Mouse (Mus musculus): ENCODE measurements at regions not wholly inside any gene's neighbourhood (a gene's known extent, or its start where the extent isn't known, plus 50 kb on each side); places are given as distances from the start of the nearest gene placed in this dataset.

DNA sequence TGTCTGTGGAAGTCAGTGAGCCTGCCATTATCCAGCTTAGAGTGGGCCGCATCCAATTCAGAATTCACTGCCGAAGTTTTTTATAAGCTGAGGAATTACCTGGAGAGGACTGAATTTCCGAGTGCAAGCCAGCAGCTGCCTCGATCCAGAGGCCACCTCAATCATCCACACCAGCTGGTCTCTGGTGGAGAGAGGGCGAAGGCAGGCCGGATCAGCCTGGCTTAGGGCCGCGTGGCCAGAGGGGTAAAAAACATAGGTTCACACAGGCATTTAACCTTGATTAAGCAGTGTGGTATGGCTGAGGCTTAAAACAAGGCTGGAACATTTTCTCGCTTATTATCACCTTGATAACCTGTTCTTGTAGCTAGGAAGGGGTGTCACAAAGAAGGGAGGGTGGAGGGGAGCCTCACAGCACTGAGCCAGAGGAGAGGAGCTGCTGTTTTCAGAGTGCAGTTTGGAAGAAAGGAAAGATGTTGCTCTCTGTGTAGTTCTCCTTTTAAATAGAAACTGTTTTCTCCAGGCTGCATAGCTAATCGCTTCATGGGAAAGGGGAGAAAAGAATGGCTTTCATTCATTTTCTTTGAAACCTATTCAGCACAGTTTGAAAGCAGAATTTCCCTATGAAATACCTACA lies 135.1 kb upstream of the Noct start:
- DNase-seq (ENCODE audit: low spot score), result no peak

DNA sequence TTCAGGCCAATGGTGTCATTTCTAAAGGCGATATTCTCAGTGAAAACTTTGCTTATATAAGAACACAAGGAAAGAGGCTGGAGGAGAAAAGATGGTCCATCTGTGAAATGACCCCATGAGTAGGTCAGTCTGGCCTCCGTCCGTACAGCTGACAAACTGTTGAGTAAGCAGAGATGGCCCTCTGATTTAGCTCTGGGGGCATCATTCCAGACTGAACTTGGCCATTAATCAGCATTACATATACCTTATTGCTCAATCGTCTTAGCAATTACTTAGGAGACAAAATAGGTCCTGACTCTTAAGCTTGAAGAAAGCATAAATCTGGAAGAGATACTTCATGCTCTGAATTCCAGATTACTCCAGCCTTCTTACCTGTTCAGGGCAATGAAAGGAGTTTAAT lies 132.8 kb upstream of the Noct start:
- no peak for DNase-seq (ENCODE audit: low spot score)

- no peak for DNase-seq (ENCODE audit: low spot score)
Measured at GRCm38 (mm10) chr3:51092079-51093028, 131.9 kb upstream of the Noct start.

DNA sequence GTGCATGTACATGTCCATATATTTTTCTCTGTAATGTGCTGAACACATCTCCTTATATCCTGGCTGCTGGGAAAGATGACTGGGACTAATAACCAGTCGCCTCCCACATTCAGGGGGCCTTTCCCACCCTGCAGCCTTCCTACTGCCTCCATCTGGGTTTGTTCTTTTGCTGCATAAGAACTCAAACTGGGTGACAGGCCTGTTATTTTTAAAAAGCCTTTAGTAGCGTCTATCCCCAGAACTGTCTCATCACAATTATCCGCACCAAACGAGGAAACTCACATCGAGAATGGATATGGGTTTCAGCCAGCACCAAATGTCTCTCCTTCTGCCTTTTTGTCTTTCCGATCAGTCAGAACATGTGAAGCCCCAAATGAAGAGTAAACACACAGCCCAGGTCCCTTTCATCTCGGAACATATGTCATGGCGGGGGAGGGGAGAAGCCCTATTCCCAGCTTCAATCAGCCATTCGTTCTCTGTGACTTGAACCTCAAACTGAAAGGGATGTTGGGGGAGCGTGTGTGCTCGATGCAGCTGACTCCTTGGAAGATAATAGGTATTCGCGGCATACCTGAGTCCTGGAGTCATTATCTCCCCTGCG lies 128.3 kb upstream of the Noct start:
- DNase-seq (ENCODE audit: low spot score), result peak; percentile 83

- DNase-seq (ENCODE audit: low spot score), result no peak
Measured at GRCm38 (mm10) chr3:51096545-51096944, 127.7 kb upstream of the Noct start.

DNA sequence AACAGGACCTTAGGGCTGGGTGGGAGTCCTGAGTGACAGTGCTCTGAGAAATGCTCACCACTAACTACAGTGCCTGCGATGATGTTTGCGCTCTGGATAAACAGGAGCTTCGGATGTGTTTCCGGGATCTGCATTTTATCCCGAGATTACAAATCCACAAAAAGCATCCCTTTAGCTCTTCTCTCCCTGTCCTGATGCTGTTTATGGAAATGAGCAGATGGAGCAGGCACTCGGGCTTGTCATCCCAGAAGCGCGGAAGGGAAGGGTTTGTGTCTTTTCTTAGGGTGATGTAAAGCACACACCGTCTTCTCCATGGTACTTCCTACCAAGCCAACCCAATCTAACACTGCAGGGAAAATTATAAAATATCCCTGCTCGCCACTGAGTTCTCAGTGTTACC lies 126.9 kb upstream of the Noct start:
- DNase-seq (ENCODE audit: low spot score), result no peak

DNA sequence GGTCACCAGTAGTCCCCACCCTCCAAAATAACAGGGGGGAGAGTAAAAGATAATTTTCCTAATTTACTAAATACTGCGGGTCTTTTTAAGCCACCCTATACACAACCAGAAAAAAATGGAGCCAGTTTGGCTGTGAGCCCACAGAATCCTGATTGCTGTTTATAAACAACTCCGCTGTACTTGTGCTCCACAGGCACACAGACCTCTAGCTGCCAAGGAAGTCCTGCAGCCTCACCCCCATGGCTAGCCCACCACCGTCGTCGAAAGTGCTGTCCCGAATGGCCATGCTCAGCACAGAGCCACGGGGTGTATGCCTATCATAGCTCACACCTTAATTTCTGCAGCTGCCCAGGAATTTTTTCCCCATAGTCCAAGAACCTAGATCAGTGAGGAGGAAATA lies 124.3 kb upstream of the Noct start:
- no peak for DNase-seq (ENCODE audit: low spot score)

DNA sequence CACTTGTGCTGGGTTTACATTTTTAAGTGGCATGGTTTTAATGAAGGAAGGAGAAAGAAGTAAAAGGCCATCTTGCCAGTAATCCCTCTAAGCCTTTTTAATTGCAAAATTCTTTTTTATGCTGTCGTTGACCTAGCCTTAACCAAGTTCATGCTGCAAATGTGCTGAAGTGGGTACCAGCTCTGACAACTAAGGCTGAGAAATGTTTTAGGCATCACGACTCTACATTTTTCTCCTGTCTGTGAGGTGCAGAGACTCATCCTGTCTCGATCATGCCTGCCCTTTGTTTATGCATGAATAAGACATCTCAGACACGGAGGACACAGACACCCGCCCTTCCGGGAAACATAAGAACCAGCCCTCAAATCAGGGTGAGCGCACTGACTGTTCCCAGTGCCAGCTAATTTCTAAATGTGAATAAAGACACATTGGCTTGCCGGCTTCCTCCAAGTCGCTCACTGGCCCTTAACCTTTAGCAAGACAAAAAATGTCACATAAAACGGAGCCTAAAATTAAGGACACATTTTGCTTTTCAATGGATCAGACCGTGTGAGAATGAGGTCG lies 115.5 kb upstream of the Noct start:
- no peak for DNase-seq (ENCODE audit: low spot score)

GRCm38 (mm10) chr3:51111241-51111640 lies 113.0 kb upstream of the Noct start:
- DNase-seq (ENCODE audit: low spot score), result no peak

DNA sequence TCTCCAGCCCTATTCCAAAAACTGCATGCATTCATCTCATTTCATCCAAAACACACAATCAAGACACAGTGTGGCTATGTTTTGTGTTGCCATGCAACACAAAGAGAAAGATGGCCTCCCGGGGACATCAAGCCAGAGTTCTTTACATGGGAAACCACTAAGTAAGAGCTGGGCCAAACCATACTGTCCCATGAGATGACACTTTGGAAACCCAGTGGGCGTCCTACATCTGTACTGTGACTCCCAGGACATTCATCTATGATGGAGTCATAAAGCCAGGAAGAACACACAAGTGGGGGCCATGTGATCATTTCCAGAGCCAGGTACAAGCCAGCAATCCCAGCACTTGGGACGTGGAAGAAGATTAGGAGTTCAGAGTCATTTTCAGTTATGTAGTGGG lies 111.9 kb upstream of the Noct start:
- DNase-seq (ENCODE audit: low spot score), result no peak

DNA sequence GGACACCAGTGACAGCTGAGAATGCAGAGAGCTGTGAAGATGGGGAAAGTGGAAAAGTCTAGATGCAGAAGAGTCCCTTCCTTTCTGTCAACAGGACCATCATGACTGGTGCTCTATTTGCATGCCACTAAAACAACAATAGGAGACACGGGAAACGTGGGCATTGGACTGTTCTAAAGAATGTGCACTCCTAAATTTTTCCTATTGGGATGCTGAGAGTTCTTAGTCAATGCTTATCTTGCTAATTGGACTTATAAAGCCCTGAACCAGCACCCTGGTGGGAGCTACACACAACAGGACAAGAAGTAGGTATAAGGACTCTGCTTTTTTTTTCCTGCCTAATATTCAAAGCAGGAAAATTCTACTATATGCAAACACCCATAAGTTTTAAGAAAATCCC lies 108.3 kb upstream of the Noct start:
- no peak for DNase-seq (ENCODE audit: low spot score)

DNA sequence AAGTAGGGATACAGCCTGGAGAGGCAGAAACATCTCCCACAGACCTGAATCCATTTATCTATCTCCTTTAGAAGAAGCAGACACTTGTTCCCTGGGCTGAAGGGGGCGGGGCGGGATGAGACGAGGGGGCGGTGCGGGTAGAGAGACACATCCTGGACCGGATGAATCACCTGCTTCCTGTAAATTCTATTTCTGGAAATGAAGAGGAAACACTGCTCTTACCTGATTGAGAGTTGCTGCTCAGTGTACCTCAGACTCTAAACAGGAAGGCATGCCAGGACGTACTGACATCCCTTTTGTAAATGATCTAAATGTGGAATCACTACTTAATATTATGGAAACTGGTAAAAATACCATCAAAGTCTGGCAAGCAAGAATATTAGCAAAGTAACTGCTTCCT lies 105.5 kb upstream of the Noct start:
- DNase-seq (ENCODE audit: low spot score), result no peak

GRCm38 (mm10) chr3:51120522-51120921 lies 103.7 kb upstream of the Noct start:
- DNase-seq (ENCODE audit: low spot score), result no peak

DNA sequence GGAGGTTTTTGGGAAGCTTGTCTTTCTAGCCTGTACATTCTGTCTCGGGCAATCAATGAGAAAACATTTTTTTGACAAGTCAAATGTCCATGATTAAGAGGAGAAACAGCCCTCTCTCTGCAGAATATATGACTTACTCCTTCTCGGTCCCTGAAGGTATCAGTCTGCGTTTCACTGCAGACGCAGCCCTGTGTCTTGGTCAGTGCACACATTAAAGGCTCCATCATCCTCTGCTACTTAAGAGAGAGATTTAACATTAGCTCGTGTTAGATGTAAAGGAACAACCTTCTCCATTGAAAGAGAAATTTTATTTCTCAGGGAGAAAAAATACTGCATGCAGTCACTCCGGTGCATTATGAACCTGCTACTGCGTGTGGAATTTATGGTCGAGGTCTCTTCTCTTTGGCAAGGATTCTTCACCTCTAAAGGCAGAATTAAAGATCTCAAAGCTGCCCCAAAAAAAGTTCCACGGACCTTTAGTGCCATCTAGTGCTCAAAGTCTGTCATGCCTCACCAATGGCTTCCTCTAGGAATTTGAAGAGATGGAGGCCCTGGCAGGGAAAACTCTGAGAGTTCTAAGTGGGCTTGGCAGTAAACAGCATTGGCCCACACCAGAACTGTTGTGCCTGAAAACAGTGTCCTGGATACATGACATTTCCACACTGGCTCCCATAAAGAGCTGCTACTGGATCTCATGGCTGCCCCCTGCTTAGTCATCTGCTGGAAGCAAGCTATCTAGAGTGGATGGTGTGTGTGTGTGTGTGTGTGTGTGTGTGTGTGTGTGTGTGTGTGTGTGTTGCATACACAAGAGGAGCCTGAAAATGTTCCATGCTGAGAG lies 102.3 kb upstream of the Noct start:
- peak; percentile 53 for DNase-seq (ENCODE audit: low spot score)

GRCm38 (mm10) chr3:51122541-51122935 lies 101.7 kb upstream of the Noct start:
- no peak for DNase-seq (ENCODE audit: low spot score)

DNA sequence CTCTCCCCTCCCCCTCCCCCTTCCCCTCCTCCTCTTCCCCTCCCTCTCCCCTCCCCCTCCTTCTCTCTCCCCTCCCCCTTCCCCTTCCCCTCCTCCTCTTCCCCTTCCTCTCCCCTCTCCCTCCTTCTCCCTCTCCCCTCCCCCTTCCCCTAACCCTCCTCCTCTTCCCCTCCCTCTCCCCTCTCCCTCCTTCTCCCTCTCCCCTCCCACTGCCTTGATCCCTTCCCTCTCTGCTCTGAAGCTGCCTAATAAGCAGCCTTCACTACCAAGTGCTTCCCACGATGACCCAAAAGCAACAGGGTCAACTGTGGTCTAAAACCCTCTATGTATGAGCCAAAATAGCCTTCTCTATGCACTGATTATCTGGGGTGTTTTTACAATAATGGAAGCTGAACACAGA lies 96.4 kb upstream of the Noct start:
- no peak for DNase-seq (ENCODE audit: low spot score)

DNA sequence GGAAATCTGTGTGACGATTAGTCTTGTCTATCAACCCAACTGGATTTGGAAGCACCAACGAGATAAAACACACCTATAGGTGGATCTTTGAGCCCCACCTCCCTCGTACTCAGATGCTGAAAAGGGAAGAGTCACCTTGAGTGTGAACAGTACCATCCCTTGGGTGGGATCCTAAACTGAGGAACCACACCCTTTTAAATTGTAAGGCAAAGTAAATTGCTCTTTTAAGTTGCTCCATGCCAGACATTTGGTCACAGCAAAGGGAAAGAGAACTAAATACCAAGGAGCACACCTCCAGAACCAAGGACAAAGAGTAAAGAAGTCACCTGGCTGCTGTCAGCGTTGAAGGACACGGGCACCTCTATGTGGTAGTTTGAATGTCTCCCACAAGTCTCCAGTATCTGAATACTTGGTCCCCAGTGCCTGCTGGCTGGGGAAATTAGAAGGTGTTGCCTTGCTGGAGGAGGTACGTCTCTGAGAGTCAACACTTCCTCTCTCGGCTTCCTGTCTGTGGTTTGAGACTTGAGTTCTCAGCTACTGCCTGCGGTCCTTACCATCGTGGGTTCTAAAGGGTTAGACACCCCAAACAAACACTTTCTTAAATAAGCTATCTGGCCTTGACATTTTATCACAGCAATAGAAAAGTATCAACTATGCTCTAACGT lies 95.6 kb upstream of the Noct start:
- DNase-seq (ENCODE audit: low spot score), result no peak

DNA sequence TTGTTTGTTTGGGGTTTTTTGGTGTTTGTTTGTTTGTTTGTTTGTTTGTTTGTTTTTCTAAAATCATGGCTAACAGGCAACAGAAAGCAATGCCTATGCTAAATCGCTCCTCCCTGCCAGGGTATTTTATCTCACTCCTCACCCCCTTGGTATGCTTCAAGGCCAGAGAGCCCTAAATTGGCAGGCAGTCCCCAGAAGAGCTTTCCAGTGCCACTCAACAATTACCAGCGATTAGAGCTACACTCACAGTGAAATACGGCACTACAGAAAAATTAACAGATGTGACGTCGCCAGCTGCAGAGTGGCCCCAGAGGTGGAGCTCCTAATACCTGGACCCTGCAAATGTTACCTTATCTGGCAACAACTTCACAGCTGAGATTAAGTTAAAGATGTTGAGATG lies 93.5 kb upstream of the Noct start:
- no peak for DNase-seq (ENCODE audit: low spot score)

DNA sequence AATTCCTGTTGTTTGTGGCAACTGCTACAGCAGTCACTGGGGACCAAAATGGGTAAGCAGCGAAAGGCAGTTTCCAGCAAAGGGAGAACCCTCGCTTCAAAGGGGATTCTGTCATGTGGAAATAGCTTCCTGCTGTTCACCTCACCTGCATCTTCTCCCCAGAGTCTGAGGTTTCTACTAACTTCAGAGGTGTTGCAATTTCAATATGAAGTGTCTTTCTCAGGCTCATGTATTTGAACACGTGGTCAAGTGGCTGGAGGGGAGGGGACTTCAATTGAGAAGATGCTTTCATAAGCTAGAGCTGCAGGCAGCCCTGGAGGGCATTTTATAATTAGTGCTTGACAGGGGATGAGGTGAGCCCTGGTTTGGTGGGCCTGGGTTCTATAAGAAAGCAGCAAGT lies 92.9 kb upstream of the Noct start:
- DNase-seq (ENCODE audit: low spot score), result no peak

DNA sequence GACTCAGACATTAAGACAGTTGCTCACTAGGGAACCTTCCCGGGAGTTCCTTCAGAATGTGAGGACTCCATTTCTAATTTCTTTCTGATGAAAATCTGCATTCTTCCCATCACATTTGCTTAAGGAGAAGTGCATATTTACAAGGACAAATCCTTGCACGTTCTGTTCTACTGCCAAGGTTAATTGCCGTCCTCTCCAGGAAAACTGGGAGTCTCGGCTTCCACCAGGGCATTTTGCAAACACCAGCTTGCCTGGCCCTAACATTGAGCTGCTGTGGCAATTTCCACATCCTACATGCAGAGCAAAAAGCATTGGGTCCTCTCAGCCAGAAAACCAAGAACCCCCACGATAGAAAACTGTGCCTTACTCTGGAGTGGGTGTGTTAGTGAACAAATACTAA lies 91.5 kb upstream of the Noct start:
- no peak for DNase-seq (ENCODE audit: low spot score)

- no peak for DNase-seq (ENCODE audit: low spot score)
Measured at GRCm38 (mm10) chr3:51135581-51135980, 88.7 kb upstream of the Noct start.
